Mouse (Mus musculus): Measurements from ENCODE around the gene Clba1.

The Clba1 gene

DNA sequence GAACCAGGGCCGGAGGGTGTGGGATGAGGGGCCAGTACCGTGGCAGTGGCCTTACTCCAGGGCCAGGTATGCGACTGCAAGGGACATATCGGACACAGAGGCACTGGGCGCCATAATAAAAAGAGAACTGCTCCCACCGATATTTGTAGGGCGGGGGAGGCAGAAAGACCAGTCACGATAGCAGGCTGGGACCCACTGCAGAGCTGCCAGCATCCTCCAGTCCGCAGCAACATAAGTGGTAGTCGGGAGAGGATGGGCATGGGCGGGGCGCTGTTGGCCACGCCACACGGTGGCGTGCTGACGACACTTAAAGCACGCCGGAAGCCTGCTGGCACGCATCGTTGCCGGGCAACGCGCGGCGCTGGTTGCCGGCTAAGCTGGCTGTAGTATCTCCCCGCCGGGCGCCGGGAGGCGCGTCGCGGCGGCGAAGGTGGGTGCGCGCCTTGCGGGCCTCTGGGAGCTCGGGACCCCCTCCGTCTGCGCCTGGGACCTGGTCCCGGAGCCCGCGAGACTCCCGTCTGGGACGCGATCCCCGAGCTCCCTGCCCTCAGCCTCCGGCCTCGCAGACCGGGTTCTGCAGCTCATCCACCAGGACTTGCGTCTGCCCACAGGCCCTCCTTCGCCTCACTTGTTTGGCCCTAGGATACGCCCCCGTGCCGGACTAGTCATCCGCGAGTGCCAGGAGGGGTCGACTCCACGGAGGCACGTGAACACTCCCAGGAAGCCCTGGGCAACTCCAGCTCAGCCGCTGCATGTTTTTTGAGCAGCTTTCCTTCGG, at the start of gene Clba1:
Gene Clba1 (plus strand): TSS at position 351 of the 778 bp plus-strand sequence.
- peak; percentile 87 to 88 for DNase-seq (ENCODE audit: low spot score in 2 of 2)

DNA sequence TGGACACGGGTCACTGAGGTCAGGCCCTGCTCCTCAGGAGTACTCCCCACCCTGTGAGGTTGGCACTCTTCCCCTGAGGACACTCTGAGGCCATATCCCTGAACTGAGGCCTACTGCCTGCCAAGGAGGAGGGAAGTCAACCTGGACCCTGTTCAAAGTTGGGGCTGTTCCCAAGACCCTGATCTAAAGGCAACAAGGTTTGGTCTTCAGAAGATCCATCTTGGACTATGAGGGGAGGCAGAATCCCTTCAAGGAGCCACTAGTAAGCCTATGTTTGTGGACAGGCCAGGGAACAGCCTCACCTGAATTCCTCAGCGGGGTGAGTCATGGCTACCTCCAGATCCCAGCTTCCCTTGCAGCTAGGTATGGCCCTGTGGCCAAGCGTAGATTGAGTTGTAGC, 49.3 kb upstream of the Clba1 start:
- peak in 1 of 2 experiments; percentile 14 for DNase-seq (ENCODE audit: low spot score in 2 of 2)

DNA sequence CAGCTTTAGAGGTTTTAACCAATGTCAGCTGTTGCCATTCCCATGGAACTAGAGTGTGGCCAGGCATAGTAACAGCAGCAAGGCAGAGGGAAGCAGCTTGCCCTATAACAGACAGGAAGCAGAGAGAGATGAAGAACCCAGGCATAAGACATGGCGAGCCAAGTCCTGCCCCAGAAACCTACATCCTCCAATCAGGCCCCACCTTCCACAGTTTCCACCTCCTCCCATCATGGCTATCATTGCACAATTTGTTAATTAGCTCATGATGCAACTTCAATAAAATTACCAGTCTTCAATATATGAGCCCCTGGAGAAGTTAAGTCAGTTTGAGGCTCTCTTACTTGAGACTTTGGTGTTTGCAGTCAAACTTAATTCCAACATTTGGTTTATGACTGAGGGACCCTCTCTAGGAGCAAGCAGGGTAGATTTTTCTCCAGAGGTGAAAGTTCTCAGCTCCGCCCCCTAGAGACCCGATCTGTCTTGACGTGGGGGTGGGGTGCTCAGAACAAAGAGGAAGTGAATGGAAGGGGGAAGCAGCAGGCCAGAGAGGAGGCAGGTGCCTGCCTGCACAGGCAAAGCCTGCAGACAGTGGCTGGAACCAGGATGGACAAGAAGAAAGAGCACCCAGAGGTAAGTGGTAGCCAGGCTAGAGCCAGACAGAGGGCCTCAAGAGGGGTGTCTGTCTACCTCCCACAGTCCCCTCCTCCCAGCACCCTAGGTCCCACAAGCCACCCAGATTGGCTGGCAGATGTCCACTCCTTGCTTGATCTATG, 48.4 kb upstream of the Clba1 start, which contains the start of gene Pld4:
Gene Pld4 (plus strand): TSS at position 502 of the 773 bp plus-strand sequence.
- DNase-seq (ENCODE audit: low spot score in 2 of 2): peak; percentile 18 to 52

DNA sequence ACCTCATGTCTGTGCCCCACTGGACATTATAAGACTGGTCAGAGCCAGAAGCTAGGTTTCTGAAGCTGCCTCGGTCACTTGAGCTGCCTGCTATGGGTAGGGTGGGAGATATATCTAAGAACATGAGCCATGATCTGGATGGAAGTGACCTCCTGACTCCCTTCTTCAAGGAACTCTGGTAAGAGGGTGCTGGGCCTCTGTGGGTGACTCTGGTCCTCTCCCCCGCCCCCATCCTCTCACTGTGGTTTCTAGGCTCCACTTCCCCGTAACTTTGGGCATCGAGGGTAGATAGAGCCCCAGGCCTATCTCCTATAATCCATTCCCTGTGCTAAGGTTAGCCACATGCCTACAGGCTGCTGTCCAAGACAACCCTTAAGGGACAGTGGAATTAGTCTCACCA, 47.3 kb upstream of the Clba1 start:
- DNase-seq (ENCODE audit: low spot score in 2 of 2): peak in 1 of 2 experiments; percentile 13

DNA sequence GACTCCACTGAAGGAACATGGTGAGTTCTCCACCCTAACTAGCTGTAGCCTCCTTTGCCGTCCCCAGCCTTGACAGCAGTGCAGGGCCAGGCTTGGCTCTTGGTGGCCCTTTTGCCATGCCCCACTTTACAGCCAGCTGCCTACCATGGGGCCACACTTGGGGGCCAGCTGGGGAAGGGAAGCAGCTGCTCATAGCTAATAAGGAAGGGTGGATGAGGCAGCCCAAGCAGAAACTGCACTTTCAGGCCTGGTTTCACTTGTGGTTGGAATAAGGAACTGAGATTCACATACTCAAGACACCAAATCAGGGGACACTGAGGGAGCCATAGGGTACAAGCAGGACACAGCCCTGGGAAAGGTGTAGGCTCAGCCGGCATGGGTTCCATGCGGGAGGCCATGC, 46.7 kb upstream of the Clba1 start:
- DNase-seq (ENCODE audit: low spot score in 2 of 2): peak; percentile 19 to 54

DNA sequence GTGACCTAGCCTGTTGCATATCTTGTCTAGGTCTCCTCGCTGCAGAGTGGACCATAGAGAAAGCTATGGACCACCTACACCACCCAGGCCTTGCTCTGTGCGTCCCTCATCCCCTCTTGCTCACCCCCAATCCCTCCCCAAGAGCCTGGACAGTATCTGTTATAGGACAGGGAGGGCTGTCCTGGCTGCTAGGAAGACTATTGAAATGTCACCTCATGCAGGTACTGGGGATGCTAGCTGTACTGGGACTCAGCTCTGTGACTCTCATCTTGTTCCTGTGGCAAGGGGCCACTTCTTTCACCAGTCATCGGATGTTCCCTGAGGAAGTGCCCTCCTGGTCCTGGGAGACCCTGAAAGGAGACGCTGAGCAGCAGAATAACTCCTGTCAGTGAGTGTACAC, 45.6 kb upstream of the Clba1 start:
- no peak for DNase-seq (ENCODE audit: low spot score in 2 of 2)

DNA sequence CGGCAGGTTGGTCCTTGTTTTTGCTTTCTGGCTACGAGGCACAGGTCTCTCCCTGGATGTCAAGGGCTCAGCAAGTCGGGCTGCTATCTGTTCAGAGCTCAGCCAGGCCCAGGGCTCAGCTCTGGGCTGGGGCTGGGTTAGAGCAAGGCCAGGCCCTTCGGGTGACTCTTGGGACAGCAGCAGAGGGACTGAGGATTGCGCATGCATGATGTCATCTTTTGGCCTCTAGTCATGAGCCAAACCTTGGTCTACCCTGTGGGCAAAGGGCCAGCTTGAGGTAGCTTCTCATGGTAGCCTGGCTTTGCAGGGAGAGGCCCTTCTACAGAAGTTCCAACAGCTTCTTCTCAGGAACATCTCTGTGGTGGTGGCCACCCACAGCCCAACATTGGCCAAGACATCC, 44.6 kb upstream of the Clba1 start:
- peak in 1 of 2 experiments; percentile 54 for DNase-seq (ENCODE audit: low spot score in 2 of 2)

DNA sequence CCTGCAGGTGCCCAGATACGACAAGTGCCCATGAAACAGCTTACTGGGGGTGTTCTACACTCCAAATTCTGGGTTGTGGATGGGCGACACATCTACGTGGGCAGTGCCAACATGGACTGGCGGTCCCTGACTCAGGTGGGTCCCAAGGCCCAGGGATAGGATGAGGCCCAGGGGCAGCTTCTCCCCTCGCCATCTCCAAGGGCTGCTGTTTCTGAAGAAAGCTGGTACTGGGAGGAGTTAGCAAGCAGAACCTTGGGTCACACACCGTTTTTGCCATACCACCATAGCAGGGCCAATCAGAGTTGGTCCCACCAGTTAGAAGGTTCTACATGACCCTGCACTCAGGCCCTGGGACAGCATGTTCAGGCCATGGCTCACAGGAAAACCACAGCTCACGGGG, 43.7 kb upstream of the Clba1 start:
- DNase-seq (ENCODE audit: low spot score in 2 of 2): peak in 1 of 2 experiments; percentile 52

DNA sequence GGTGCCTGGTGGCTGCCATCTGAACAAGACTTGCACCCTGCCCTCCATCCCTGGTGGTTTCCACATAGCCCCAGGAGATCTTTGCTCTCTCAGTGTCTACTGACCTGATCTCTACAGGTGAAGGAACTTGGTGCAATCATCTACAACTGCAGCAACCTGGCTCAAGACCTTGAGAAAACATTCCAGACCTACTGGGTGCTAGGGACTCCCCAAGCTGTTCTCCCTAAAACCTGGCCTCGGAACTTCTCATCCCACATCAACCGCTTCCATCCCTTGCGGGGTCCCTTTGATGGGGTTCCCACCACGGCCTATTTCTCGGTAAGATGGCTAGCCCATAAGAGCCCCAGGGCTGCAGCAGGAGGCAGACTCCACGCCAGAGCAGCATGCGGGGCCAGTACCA, 42.2 kb upstream of the Clba1 start:
- DNase-seq (ENCODE audit: low spot score in 2 of 2): peak; percentile 12 to 14

DNA sequence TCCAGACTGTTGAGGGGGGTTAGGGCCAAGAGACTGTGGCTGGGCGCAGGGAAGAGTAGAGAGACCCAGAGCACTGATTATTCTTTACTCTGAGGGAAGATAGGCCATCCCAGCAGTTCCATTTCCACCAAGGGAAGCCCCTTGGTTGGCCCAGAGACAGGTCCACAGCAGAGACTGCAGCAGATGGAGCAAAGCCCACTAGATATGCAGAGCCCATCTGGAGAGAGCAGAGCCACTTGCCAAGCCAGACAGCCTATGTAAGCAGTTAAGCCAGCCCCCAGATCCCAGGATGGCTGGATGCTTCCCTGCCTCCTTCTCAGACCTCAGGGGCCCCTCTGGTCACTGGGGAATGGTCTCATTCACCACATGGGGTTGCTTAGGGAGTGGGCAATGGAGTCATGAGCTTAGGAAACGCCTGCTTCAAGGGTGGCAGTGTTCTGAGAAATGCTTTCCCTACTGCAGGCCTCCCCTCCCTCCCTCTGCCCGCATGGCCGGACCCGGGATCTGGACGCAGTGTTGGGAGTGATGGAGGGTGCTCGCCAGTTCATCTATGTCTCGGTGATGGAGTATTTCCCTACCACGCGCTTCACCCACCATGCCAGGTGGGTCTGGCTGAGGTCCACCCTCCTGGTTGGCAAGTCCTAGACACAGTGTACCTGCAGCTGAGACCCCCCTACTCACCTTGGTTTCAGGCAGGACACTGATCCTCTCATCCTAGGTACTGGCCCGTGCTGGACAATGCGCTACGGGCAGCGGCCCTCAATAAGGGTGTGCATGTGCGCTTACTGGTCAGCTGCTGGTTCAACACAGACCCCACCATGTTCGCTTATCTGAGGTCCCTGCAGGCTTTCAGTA, 41.5 kb upstream of the Clba1 start:
- DNase-seq (ENCODE audit: low spot score in 2 of 2): peak; percentile 14 to 52

DNA sequence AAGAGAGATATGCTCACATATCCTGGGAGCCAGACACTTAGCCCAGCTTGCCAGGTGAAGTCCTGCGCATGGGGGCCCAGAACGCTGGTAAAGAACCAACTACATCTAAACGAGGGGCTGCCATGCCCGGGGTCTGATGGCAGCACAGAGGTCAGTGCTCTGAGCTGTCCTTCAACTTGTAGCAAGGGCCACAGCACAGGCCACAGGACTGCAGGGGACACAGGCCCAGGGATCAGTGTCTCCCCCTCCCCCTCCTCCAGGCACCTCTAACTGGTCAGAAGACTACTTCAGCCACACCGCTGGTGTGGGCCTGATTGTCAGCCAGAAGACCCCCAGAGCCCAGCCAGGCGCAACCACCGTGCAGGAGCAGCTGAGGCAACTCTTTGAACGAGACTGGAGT, 40.6 kb upstream of the Clba1 start:
- DNase-seq (ENCODE audit: low spot score in 2 of 2): peak; percentile 13 to 55

DNA sequence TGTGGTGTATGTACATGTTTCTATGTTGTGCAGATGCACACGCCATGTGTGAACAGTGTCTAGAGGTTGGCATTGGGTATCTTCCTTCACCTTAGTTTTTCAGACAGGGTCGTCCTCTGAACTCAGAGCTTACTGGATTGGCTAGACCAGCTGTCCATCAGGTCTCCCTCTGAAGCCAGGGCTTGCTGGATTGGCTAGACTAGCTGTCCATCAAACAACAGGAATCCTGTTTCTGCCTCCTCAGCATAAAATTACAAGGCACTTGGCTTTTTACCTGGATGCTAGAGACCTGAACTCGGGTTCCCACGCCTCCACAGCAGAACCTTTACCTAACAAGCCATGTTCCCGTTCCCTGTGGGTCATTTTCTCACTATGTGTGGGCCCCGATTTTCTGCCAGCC, 39.7 kb upstream of the Clba1 start:
- DNase-seq (ENCODE audit: low spot score in 2 of 2): peak; percentile 15 to 46

DNA sequence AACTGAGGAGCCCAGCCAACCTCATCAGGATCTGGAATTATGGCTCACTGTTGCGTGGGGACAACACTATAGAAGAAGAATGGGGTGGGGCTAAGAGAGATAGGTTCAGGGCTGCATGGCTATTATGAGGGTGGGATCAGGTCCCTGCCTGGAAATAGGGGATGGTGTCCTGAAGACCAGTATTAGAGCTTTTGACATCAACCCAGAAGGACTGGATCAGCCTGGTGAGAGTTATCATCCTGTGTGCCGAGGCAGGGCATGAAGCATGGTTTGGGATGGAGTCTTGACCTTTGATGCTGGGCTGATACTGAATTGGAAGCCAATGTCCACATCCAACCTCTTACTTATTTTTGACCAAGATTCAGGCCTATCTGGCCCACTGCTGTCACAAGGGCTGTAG, 39.0 kb upstream of the Clba1 start:
- peak in 1 of 2 experiments; percentile 44 for DNase-seq (ENCODE audit: low spot score in 2 of 2)

DNA sequence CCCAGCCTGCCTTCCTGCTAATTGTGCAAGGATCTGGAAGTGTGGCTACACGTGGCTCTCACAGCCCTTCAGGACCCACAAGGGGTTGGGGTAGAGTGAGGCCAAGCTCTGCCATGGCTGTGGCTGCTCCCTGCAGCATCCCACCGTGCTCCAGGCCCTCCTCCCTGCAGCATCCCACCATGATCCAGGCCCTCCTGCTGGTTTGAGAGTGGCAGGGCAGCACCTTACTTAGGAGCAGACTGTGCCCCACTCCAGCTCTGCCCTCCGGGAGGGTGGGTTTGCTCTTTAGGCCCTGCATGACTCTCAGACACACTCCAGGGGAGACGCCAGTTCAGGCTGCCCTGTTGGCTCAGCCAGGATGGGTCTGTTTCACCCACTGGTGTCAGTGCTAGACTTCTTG, 38.3 kb upstream of the Clba1 start:
- peak; percentile 15 to 45 for DNase-seq (ENCODE audit: low spot score in 2 of 2)

DNA sequence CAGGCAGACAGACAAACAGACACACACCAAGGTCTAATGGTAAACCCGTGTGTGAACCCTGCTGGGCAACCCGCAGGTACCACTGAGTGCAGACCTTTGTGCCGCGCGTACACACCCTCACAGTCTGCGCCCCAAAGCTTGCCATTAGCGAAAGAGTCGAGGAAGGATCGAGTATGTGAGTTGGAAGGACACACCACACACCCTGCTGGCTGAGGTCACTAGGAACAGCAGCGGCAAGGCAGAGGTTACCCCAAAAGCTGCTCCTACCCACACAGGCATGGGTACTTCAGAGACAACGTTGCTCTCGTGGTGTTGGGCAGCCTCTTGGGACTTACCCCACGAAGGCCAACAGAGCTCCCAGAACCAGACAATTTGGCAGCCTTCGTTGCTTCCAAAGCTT, 36.4 kb upstream of the Clba1 start:
- peak; percentile 15 to 50 for DNase-seq (ENCODE audit: low spot score in 2 of 2)

DNA sequence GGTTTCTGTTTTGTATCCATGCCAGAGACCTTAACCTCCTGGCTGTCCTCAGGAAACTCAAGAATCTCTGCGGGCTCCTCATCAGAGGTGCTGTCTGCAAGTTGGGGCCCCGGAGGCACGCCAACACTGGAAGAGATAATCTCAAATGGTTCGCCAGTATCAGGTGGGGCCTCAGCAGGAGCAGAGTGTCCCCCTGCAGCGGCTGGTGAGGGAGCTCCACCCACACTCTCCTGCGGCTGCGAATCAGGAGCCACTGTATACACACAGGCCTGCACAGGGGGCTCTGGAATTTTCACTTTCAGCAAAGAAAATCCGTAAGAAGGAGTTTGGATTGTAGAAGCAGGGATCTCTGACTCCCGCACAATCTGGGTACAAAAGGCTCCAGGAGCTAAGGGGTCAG, 35.4 kb upstream of the Clba1 start:
- DNase-seq (ENCODE audit: low spot score in 2 of 2): peak; percentile 16 to 52

DNA sequence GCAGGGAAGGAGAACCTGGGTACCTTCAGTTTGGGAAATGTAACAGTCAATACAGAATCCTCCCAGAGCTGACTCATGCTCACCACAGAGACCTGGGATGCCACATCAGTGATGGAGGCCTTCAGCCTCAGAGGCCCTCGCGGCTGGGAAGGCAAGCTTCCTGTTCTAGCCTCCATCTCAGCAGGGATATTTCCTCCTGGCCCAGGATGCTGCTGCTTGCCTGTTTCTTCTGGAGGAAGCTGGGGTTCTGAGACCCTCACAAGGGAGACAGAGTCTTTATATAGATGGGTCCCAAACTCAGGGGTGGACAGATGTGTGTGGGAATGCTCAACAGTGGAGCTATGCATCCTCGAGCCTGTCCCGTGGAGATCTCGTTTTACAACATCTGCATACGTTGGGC, 34.7 kb upstream of the Clba1 start:
- DNase-seq (ENCODE audit: low spot score in 2 of 2): peak in 1 of 2 experiments; percentile 57

DNA sequence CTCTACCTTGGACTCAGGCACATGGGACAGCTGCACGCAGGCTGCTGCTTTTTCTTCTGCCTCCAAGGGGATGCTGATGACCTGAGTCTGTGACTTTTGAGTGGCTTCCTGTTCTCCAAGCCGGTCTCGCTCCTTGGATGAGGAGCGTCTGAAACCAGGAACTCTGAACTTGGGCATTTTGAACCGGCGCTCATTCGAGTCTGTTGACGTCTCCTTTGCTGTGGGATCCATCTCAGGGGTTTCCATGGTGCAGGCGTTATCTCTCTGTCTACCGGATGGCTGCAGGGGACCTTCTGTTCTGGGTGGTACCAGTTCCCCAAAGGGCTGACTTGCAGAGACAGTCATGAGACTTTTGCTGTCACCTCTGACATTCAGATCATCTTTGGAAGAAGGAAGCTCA, 34.3 kb upstream of the Clba1 start:
- DNase-seq (ENCODE audit: low spot score in 2 of 2): no peak

DNA sequence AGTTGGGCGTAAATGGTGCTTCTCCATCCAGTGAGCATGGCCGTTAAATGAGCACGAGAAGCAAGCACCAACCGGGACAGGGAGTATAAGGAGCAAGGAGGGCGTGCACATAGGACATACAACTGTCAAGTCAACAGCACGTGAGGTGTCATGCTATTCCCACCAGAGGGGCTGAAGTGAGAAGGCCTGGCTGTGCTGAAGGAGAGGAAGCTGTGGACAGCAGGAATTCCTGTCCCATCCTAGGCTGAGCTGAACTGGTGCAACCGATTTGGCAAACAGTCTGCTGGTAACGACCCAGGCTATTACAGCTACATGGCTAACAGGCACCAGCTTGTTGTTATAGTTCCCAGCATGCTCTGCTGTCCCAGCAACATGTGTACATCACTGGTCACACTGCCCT, 17.7 kb upstream of the Clba1 start:
- no peak for DNase-seq (ENCODE audit: low spot score in 2 of 2)

DNA sequence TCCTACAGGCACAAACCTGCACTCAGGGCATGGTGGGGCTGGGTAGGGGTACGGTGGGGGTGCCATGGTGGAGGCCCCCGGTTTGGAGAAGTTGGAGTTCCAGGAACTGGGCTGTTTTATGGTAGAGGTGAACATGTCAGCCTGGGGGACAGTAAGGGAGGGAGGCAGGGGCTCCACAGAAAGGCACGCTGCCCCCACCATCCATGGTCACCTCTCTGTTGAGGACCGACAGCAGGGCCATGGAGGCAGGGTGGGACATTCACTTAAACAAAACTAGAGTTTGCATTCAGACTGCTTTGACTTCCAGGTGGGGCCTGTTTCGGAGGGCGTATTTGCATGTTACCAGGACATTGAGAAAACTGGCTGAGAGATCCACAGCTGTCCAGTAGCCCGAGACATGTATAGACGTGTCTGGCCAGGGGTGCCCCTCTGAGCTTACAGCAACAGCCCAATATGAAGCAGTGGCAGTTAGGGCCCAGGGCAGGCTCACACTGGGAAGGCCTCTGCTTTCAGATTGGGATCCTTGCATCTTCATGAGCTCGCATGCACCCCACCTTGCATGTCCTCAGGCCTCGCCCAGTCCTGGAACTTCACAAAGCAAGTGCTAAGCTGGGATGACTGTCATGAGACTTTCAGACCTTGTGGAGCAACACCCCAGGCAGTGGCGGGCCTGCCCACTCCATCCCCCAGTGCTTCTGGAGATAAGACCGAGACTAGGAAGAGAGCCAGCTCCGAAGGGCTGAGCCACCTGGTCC, 15.0 kb upstream of the Clba1 start:
- DNase-seq (ENCODE audit: low spot score in 2 of 2): peak; percentile 75 to 77

DNA sequence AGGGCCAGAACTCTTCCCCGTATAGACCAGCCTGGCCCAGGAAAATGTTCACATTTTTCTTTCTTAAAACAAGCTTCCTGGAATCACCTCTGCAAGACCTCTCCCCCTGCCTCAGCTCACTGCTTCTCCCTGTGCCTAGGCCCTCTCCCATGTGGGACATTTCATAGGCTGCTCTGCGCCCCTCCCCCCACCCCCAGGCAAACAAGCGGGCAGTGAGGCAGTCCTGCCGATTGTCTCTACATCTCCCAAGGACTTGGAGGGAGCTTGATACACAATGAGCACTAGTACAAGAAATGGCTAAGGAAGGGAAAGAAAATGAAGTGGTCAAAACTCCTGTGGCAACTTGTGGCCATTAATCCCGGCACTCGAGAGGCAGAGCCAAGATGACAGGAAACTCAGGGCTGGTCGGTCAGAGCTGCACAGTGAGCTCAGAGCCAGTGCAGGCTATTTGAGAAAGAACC, 14.4 kb upstream of the Clba1 start:
- no peak for DNase-seq (ENCODE audit: low spot score in 2 of 2)

All from urinary bladder, postnatal 4 days (tissue).